Mouse (Mus musculus): ENCODE measurements around the gene Nfia. TPM values are rescaled to one million over a fixed set of nuclear protein-coding genes. Genes with fewer than 3 reads are reported as not detected.

Nfia gene
- polyA plus RNA-seq, 2 experiments = 51.9 to 71.2 TPM

- peak overlapping the region; percentile 87 for H3K27ac ChIP-seq (replicated peaks; ENCODE audit: low read depth, low read length)
- H3K9ac ChIP-seq (ENCODE audit: low read depth, low read length, severe bottlenecking) = no peak overlapping the region
- peaks cover 54% of the 10 kb centered on the region for H3K4me1 ChIP-seq (ENCODE audit: control insufficient read depth, insufficient read depth, low read length)
- no peaks in the 10 kb centered on the region for H3K27me3 ChIP-seq (ENCODE audit: control insufficient read depth, insufficient read depth, low read length)
- peaks cover 3% of the 10 kb centered on the region for H3K36me3 ChIP-seq (ENCODE audit: control insufficient read depth, insufficient read depth, low read length)
- H3K9me3 ChIP-seq (ENCODE audit: control insufficient read depth, low read length) = no peaks in the 10 kb centered on the region
- TF ChIP-seq POLR2A (IDR thresholded peaks at IDR 0.05; ENCODE audit: borderline replicate concordance, extremely low read depth, insufficient read depth, insufficient read length) = no peak
- WGBS = 46% methylated on average over 15 of the region's 15 CpGs
- peak overlapping the region; percentile 43; the same call in 1 of the 2 replicates for H3K4me2 ChIP-seq (replicated peaks; ENCODE audit: low read depth, low read length, severe bottlenecking)
- ATAC-seq (ENCODE audit: low FRiP score, low read depth) = no peak
- no peak for DNase-seq (ENCODE audit: low spot score)
- H3K4me3 ChIP-seq (replicated peaks; ENCODE audit: low read length) = no peak overlapping the region
These were observed 71.6 kb downstream of the Nfia start for GRCm38 (mm10) chr4:97843981-97844690.

GRCm38 (mm10) chr4:97844899-97845298, 72.4 kb downstream of the Nfia start:
- Histone ChIP-seq H3K4me3 (replicated peaks; ENCODE audit: low read length) (no peak overlapping the region; the same call in 1 of the 2 replicates), H3K27me3 (ENCODE audit: control insufficient read depth, insufficient read depth, low read length) (no peaks in the 10 kb centered on the region), H3K27ac (replicated peaks; ENCODE audit: low read depth, low read length) (peak overlapping the region; percentile 87), H3K4me1 (ENCODE audit: control insufficient read depth, insufficient read depth, low read length) (peaks cover 46% of the 10 kb centered on the region), H3K4me2 (replicated peaks; ENCODE audit: low read depth, low read length, severe bottlenecking) (peak overlapping the region; percentile 43), H3K9ac (ENCODE audit: low read depth, low read length, severe bottlenecking) (peak overlapping the region; percentile 28; the same call in 1 of the 2 replicates), H3K36me3 (ENCODE audit: control insufficient read depth, insufficient read depth, low read length) (peaks cover 3% of the 10 kb centered on the region), H3K9me3 (ENCODE audit: control insufficient read depth, low read length) (no peaks in the 10 kb centered on the region)
- TF ChIP-seq POLR2A (IDR thresholded peaks at IDR 0.05; ENCODE audit: borderline replicate concordance, extremely low read depth, insufficient read depth, insufficient read length) = no peak
- WGBS = 11% methylated on average over 6 of the region's 6 CpGs
- DNase-seq (ENCODE audit: low spot score) = peak; percentile 87
- peak; percentile 77 for ATAC-seq (ENCODE audit: low FRiP score, low read depth)

GRCm38 (mm10) chr4:97847653-97848052, 75.1 kb downstream of the Nfia start:
- Histone ChIP-seq H3K27me3 (ENCODE audit: control insufficient read depth, insufficient read depth, low read length) (no peaks in the 10 kb centered on the region), H3K36me3 (ENCODE audit: control insufficient read depth, insufficient read depth, low read length) (peaks cover 6% of the 10 kb centered on the region), H3K9me3 (ENCODE audit: control insufficient read depth, low read length) (no peaks in the 10 kb centered on the region), H3K27ac (replicated peaks; ENCODE audit: low read depth, low read length) (no peak overlapping the region), H3K4me3 (replicated peaks; ENCODE audit: low read length) (no peak overlapping the region), H3K4me2 (replicated peaks; ENCODE audit: low read depth, low read length, severe bottlenecking) (no peak overlapping the region), H3K9ac (ENCODE audit: low read depth, low read length, severe bottlenecking) (no peak overlapping the region), H3K4me1 (ENCODE audit: control insufficient read depth, insufficient read depth, low read length) (peaks cover 49% of the 10 kb centered on the region)
- peak; percentile 41; the same call in 1 of the 2 replicates for ATAC-seq (ENCODE audit: low FRiP score, low read depth)
- DNase-seq (ENCODE audit: low spot score) = no peak
- 60% methylated on average over 5 of the region's 5 CpGs for WGBS
- TF ChIP-seq POLR2A (IDR thresholded peaks at IDR 0.05; ENCODE audit: borderline replicate concordance, extremely low read depth, insufficient read depth, insufficient read length) = no peak

- no peak for ATAC-seq (ENCODE audit: low FRiP score, low read depth)
- Histone ChIP-seq H3K36me3 (ENCODE audit: control insufficient read depth, insufficient read depth, low read length) (peaks cover 6% of the 10 kb centered on the region), H3K9ac (ENCODE audit: low read depth, low read length, severe bottlenecking) (no peak overlapping the region), H3K4me1 (ENCODE audit: control insufficient read depth, insufficient read depth, low read length) (peaks cover 25% of the 10 kb centered on the region), H3K27ac (replicated peaks; ENCODE audit: low read depth, low read length) (no peak overlapping the region), H3K27me3 (ENCODE audit: control insufficient read depth, insufficient read depth, low read length) (no peaks in the 10 kb centered on the region), H3K9me3 (ENCODE audit: control insufficient read depth, low read length) (no peaks in the 10 kb centered on the region), H3K4me2 (replicated peaks; ENCODE audit: low read depth, low read length, severe bottlenecking) (no peak overlapping the region), H3K4me3 (replicated peaks; ENCODE audit: low read length) (no peak overlapping the region)
- no peak for TF ChIP-seq POLR2A (IDR thresholded peaks at IDR 0.05; ENCODE audit: borderline replicate concordance, extremely low read depth, insufficient read depth, insufficient read length)
- WGBS = 84% methylated on average over 3 of the region's 3 CpGs
- DNase-seq (ENCODE audit: low spot score) = no peak
These were observed 78.5 kb downstream of the Nfia start for GRCm38 (mm10) chr4:97850991-97851390.

- Histone ChIP-seq H3K27me3 (ENCODE audit: control insufficient read depth, insufficient read depth, low read length) (no peaks in the 10 kb centered on the region), H3K27ac (replicated peaks; ENCODE audit: low read depth, low read length) (no peak overlapping the region), H3K4me3 (replicated peaks; ENCODE audit: low read length) (no peak overlapping the region), H3K36me3 (ENCODE audit: control insufficient read depth, insufficient read depth, low read length) (peaks cover 6% of the 10 kb centered on the region), H3K9ac (ENCODE audit: low read depth, low read length, severe bottlenecking) (no peak overlapping the region), H3K9me3 (ENCODE audit: control insufficient read depth, low read length) (no peaks in the 10 kb centered on the region), H3K4me2 (replicated peaks; ENCODE audit: low read depth, low read length, severe bottlenecking) (no peak overlapping the region), H3K4me1 (ENCODE audit: control insufficient read depth, insufficient read depth, low read length) (peaks cover 19% of the 10 kb centered on the region)
- 45% methylated on average over 5 of the region's 5 CpGs for WGBS
- DNase-seq (ENCODE audit: low spot score) (no peak), ATAC-seq (ENCODE audit: low FRiP score, low read depth) (no peak)
- TF ChIP-seq POLR2A (IDR thresholded peaks at IDR 0.05; ENCODE audit: borderline replicate concordance, extremely low read depth, insufficient read depth, insufficient read length) = no peak
These were observed 79.2 kb downstream of the Nfia start for GRCm38 (mm10) chr4:97851698-97852097.

Data from limb, embryonic 14.5 days (tissue).